Mouse (Mus musculus): ENCODE results near the gene Lingo1.

GRCm38 (mm10) chr9:56655167-56655566, 141.1 kb downstream of the Lingo1 start:
- TF ChIP-seq GATA1 (IDR thresholded peaks at IDR 0.05; ENCODE audit: low read length) (no peak), TAL1 (IDR thresholded peaks at IDR 0.05; ENCODE audit: low read length) (no peak)

Measured in erythroblast, embryonic 14.5 days (primary cell).